Mouse (Mus musculus) stomach, embryonic 16.5 days (tissue): ENCODE results near the gene 1700018B08Rik. TPM values are rescaled to one million over a fixed set of nuclear protein-coding genes. Genes with fewer than 3 reads are reported as not detected.

ENCODE experiments used
- ATAC-seq: fragments of 200-750 bp; cut with Nextera tagmentation; 2 replicates; pipeline ENCODE4 v1.8.0; 2017; ENCODE audit warnings: moderate number of reproducible peaks, moderate TSS enrichment; ENCODE audit not compliant: insufficient read depth, low FRiP score
- H3K27ac ChIP-seq: fragments of 300-500 bp; sonication (generic); 2 replicates; pipeline ENCODE4 v1.5.1; 2014; ENCODE audit warnings: low read length
- H3K27me3 ChIP-seq: fragments of 300-500 bp; sonication (generic); 2 replicates; pipeline ENCODE4 v1.6.1; 2014; ENCODE audit warnings: low read length, control low read depth, mixed read lengths; ENCODE audit not compliant: control insufficient read depth, insufficient read depth
- H3K36me3 ChIP-seq: fragments of 300-500 bp; sonication (generic); 2 replicates; pipeline ENCODE4 v1.6.1; 2014; ENCODE audit warnings: low read length; ENCODE audit not compliant: control insufficient read depth, insufficient read depth
- H3K4me1 ChIP-seq: fragments of 300-500 bp; sonication (generic); 2 replicates; pipeline ENCODE4 v1.6.1; 2014; ENCODE audit warnings: low read length, control low read depth, mixed read lengths; ENCODE audit not compliant: control insufficient read depth, insufficient read depth
- H3K4me2 ChIP-seq: fragments of 300-500 bp; sonication (generic); 2 replicates; pipeline ENCODE4 v1.6.1; 2014; ENCODE audit warnings: low read depth, low read length, mixed read lengths
- H3K4me3 ChIP-seq: fragments of 300-500 bp; sonication (generic); replicated peaks from 2 replicates; pipeline ENCODE4 v1.5.1; 2014; ENCODE audit warnings: mild to moderate bottlenecking, low read length
- H3K9ac ChIP-seq: fragments of 300-500 bp; sonication (generic); 2 replicates; pipeline ENCODE4 v1.6.1; 2014; ENCODE audit warnings: low read length
- H3K9me3 ChIP-seq: fragments of 300-500 bp; sonication (generic); replicated peaks from 2 replicates; pipeline ENCODE4 v1.6.1; 2016; ENCODE audit warnings: low read length, control low read depth; ENCODE audit not compliant: control insufficient read depth
- WGBS: fragments of 180-500 bp; shearing (Covaris S2); extraction: QIAGEN DNeasy Blood & Tissue Kit; methylation state at CpG from one replicate; pipeline ENCODE4 v1.1.7; 2014; 5-methylcytosine and 5-hydroxymethylcytosine counted together
- polyA plus RNA-seq: library from polyadenylated mRNA; unstranded; fragments of >200 nt; fragmentation: Nextera tagmentation; extraction: Ambion mirVana; gene quantifications from 2 replicates; pipeline ENCODE4 v1.2.1, GENCODE M21; 2015

Gene 1700018B08Rik
- polyA plus RNA-seq, 1 experiment from 2014 or later: not detected

- H3K9ac ChIP-seq: no peak overlapping the region
- 48% methylated on average over 23 of the region's 23 CpGs for WGBS
- no peaks in the 10 kb centered on the region for H3K36me3 ChIP-seq
- no peak overlapping the region for H3K4me3 ChIP-seq
- no peaks in the 10 kb centered on the region for H3K27me3 ChIP-seq
- H3K9me3 ChIP-seq: no peaks in the 10 kb centered on the region
- H3K27ac ChIP-seq: no peak overlapping the region
- no peak overlapping the region for H3K4me2 ChIP-seq
- ATAC-seq: no peak
- no peaks in the 10 kb centered on the region for H3K4me1 ChIP-seq
These were observed 59.9 kb downstream of the 1700018B08Rik start for GRCm38 (mm10) chr8:121484072-121484782.

Other genes with a start within 250 kb of the 1700018B08Rik start
- gene Fbxo31, start 34.5 kb upstream of the 1700018B08Rik start, polyA plus RNA-seq: 11.4 and 14.0 TPM in 2 replicates
- gene Map1lc3b, start 46.0 kb upstream of the 1700018B08Rik start, polyA plus RNA-seq: 179 and 207 TPM in 2 replicates
- 13.2 and 13.3 TPM in 2 replicates for gene Zcchc14, start 108.6 kb upstream of the 1700018B08Rik start, polyA plus RNA-seq
- gene Jph3, start 185.3 kb upstream of the 1700018B08Rik start, polyA plus RNA-seq: 2.0 and 2.7 TPM in 2 replicates